Mouse (Mus musculus) embryonic facial prominence, embryonic 11.5 days (tissue): Measurements from ENCODE around the gene Larp4b. TPM values are rescaled to one million over a fixed set of nuclear protein-coding genes. Genes with fewer than 3 reads are reported as not detected.

ENCODE experiments used
- ATAC-seq: fragments of 200-750 bp; cut with Nextera tagmentation; replicated peaks from 2 replicates; pipeline ENCODE4 v1.8.0; 2017; ENCODE audit warnings: low read depth; ENCODE audit not compliant: insufficient number of reproducible peaks, low FRiP score, low TSS enrichment
- DNase-seq: peaks from one replicate; pipeline ENCODE4 v3.0.0-alpha.2; 2015; ENCODE audit warnings: low spot score
- H3K27ac ChIP-seq: fragments of 300-500 bp; sonication (generic); replicated peaks from 2 replicates; pipeline ENCODE4 v1.5.1; 2014; ENCODE audit warnings: mild to moderate bottlenecking, low read depth, low read length, control low read depth
- H3K27me3 ChIP-seq: fragments of 300-500 bp; sonication (generic); 2 replicates; pipeline ENCODE4 v1.6.1; 2014; ENCODE audit warnings: mild to moderate bottlenecking, low read length, moderate library complexity, mixed read lengths; ENCODE audit not compliant: control insufficient read depth, insufficient read depth
- H3K36me3 ChIP-seq: fragments of 300-500 bp; sonication (generic); replicated peaks from 2 replicates; pipeline ENCODE4 v1.6.1; 2014; ENCODE audit warnings: low read depth, mild to moderate bottlenecking, low read length, moderate library complexity, mixed read lengths; ENCODE audit not compliant: control insufficient read depth, insufficient read depth
- H3K4me1 ChIP-seq: fragments of 300-500 bp; sonication (generic); 2 replicates; pipeline ENCODE4 v1.6.1; 2014; ENCODE audit warnings: low read length, mixed read lengths; ENCODE audit not compliant: control insufficient read depth, insufficient read depth
- H3K4me2 ChIP-seq: fragments of 300-500 bp; sonication (generic); 2 replicates; pipeline ENCODE4 v1.6.1; 2014; ENCODE audit warnings: low read depth, mild to moderate bottlenecking, control low read depth, low read length, moderate library complexity
- H3K4me3 ChIP-seq: fragments of 300-500 bp; sonication (generic); 2 replicates; pipeline ENCODE4 v1.5.1; 2014; ENCODE audit warnings: low read depth, low read length, control low read depth
- H3K9ac ChIP-seq: fragments of 300-500 bp; sonication (generic); replicated peaks from 2 replicates; pipeline ENCODE4 v1.6.1; 2014; ENCODE audit warnings: mild to moderate bottlenecking, control low read depth, low read length
- H3K9me3 ChIP-seq: fragments of 300-500 bp; sonication (generic); replicated peaks from 2 replicates; pipeline ENCODE4 v1.6.1; 2016; ENCODE audit warnings: mild to moderate bottlenecking, low read length, inconsistent platforms, mixed read lengths; ENCODE audit not compliant: control insufficient read depth
- WGBS: fragments of 180-500 bp; shearing (Covaris S2); extraction: QIAGEN DNeasy Blood & Tissue Kit; methylation state at CpG from one replicate; pipeline ENCODE4 v1.1.7; 2014; 5-methylcytosine and 5-hydroxymethylcytosine counted together
- polyA plus RNA-seq: library from polyadenylated mRNA; unstranded; fragments of >200 nt; fragmentation: Nextera tagmentation; extraction: Ambion mirVana; gene quantifications from 2 replicates; pipeline ENCODE4 v1.2.1, GENCODE M21; 2014

Gene Larp4b
- polyA plus RNA-seq, 1 experiment from 2014 or later, result 36.9 TPM

- peaks cover 2% of the 10 kb centered on the region for H3K36me3 ChIP-seq
- 94% methylated on average over 6 of the region's 6 CpGs for WGBS
- no peak for ATAC-seq
Observed at GRCm38 (mm10) chr13:9151100-9151499, 57.4 kb downstream of the Larp4b start.

GRCm38 (mm10) chr13:9151619-9152018, 57.9 kb downstream of the Larp4b start:
- WGBS, result 93% methylated on average over 4 of the region's 4 CpGs
- Histone ChIP-seq H3K4me1 (no peaks in the 10 kb centered on the region), H3K27ac (no peak overlapping the region), H3K27me3 (no peaks in the 10 kb centered on the region), H3K9ac (no peak overlapping the region), H3K9me3 (no peaks in the 10 kb centered on the region), H3K4me3 (no peak overlapping the region), H3K36me3 (peaks cover 2% of the 10 kb centered on the region), H3K4me2 (no peak overlapping the region)
- DNase-seq, result no peak
- no peak for ATAC-seq

More at GRCm38 (mm10) chr13:9151100-9151499, 57.4 kb downstream of the Larp4b start:
- no peaks in the 10 kb centered on the region for H3K27me3 ChIP-seq
- no peak overlapping the region for H3K27ac ChIP-seq
- H3K9ac ChIP-seq, result no peak overlapping the region
- H3K4me3 ChIP-seq, result no peak overlapping the region
- H3K9me3 ChIP-seq, result no peaks in the 10 kb centered on the region
- H3K4me2 ChIP-seq, result no peak overlapping the region
- no peak for DNase-seq
- H3K4me1 ChIP-seq, result no peaks in the 10 kb centered on the region

- no peaks in the 10 kb centered on the region for H3K27me3 ChIP-seq
- ATAC-seq (no peak), DNase-seq (no peak)
- no peak overlapping the region for H3K27ac ChIP-seq
- H3K4me3 ChIP-seq, result no peak overlapping the region
- H3K9me3 ChIP-seq, result no peaks in the 10 kb centered on the region
- H3K4me1 ChIP-seq, result no peaks in the 10 kb centered on the region
- peaks cover 2% of the 10 kb centered on the region for H3K36me3 ChIP-seq
- H3K9ac ChIP-seq, result no peak overlapping the region
- 84% methylated on average over 2 of the region's 2 CpGs for WGBS
- no peak overlapping the region for H3K4me2 ChIP-seq
Observed at GRCm38 (mm10) chr13:9152267-9152666, 58.6 kb downstream of the Larp4b start.

- Histone ChIP-seq H3K4me1 (no peaks in the 10 kb centered on the region), H3K4me2 (no peak overlapping the region), H3K36me3 (peaks cover 5% of the 10 kb centered on the region), H3K9me3 (no peaks in the 10 kb centered on the region), H3K4me3 (no peak overlapping the region), H3K9ac (no peak overlapping the region), H3K27ac (no peak overlapping the region), H3K27me3 (no peaks in the 10 kb centered on the region)
- ATAC-seq (no peak), DNase-seq (no peak)
- WGBS, result 87% methylated on average over 9 of the region's 9 CpGs
Observed at GRCm38 (mm10) chr13:9153803-9154202, 60.1 kb downstream of the Larp4b start.

- Histone ChIP-seq H3K4me1 (no peaks in the 10 kb centered on the region), H3K4me2 (no peak overlapping the region), H3K36me3 (peaks cover 8% of the 10 kb centered on the region), H3K27ac (no peak overlapping the region), H3K9me3 (no peaks in the 10 kb centered on the region), H3K27me3 (no peaks in the 10 kb centered on the region), H3K9ac (no peak overlapping the region), H3K4me3 (no peak overlapping the region)
- no peak for ATAC-seq
- 93% methylated on average over 10 of the region's 10 CpGs for WGBS
- no peak for DNase-seq
Observed at GRCm38 (mm10) chr13:9159282-9159681, 65.6 kb downstream of the Larp4b start.

GRCm38 (mm10) chr13:9162888-9163287, 69.2 kb downstream of the Larp4b start:
- 94% methylated on average over 4 of the region's 4 CpGs for WGBS
- Histone ChIP-seq H3K9me3 (no peaks in the 10 kb centered on the region), H3K4me2 (no peak overlapping the region), H3K4me1 (no peaks in the 10 kb centered on the region), H3K9ac (no peak overlapping the region), H3K27me3 (no peaks in the 10 kb centered on the region), H3K4me3 (no peak overlapping the region), H3K27ac (no peak overlapping the region), H3K36me3 (peaks cover 8% of the 10 kb centered on the region)
- no peak for DNase-seq
- no peak for ATAC-seq

- Histone ChIP-seq H3K9me3 (no peaks in the 10 kb centered on the region), H3K36me3 (peaks cover 4% of the 10 kb centered on the region; the same call in 1 of the 2 replicates), H3K4me2 (no peak overlapping the region), H3K4me3 (no peak overlapping the region), H3K9ac (no peak overlapping the region), H3K4me1 (no peaks in the 10 kb centered on the region), H3K27me3 (no peaks in the 10 kb centered on the region), H3K27ac (no peak overlapping the region)
- ATAC-seq, result no peak
- WGBS, result 93% methylated on average over 3 of the region's 3 CpGs
- no peak for DNase-seq
Observed at GRCm38 (mm10) chr13:9167842-9168241, 74.2 kb downstream of the Larp4b start.

GRCm38 (mm10) chr13:9169616-9170015, 75.9 kb downstream of the Larp4b start:
- H3K4me1 ChIP-seq, result no peaks in the 10 kb centered on the region
- peaks cover 4% of the 10 kb centered on the region; the same call in 1 of the 2 replicates for H3K36me3 ChIP-seq
- H3K27ac ChIP-seq, result no peak overlapping the region
- no peak overlapping the region for H3K4me2 ChIP-seq
- no peak overlapping the region for H3K4me3 ChIP-seq
- no peaks in the 10 kb centered on the region for H3K27me3 ChIP-seq
- no peak for DNase-seq
- ATAC-seq, result no peak
- whole genome bisulfite sequencing, result 93% methylated on average over 6 of the region's 6 CpGs
- no peaks in the 10 kb centered on the region for H3K9me3 ChIP-seq
- no peak overlapping the region for H3K9ac ChIP-seq
